Mouse (Mus musculus): ENCODE data around the gene Olfr152. TPM values are rescaled to one million over a fixed set of nuclear protein-coding genes. Genes with fewer than 3 reads are reported as not detected.

Gene Olfr152
- not detected for polyA plus RNA-seq (2014; fragmentation: Illumina TruSeq; extraction: RNeasy Lipid Tissue Mini Kit (QIAGEN cat#74804); ENCODE audit: low read depth, low replicate concordance)

DNA sequence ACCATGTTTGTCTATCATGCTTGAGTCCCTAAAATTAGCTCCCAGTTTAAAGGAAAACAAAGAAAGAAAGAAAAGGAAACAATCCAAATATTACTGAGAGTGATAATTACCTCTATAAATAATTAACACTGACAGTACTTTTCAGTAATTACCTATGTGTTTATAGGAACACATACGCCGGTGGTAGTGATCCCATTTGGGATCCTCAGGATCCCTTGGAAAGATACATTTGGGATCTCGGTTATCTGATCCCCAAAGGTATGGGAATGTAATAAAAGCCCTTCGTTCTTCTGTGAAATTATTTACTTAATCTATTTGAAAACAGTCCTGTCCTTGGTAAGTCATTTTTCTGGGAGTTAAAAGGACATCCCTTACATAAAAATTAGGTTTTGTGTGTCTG, at the start of gene Olfr152:
Olfr152 (plus strand) TSS at position 301 of the 400 bp plus-strand sequence.

DNA sequence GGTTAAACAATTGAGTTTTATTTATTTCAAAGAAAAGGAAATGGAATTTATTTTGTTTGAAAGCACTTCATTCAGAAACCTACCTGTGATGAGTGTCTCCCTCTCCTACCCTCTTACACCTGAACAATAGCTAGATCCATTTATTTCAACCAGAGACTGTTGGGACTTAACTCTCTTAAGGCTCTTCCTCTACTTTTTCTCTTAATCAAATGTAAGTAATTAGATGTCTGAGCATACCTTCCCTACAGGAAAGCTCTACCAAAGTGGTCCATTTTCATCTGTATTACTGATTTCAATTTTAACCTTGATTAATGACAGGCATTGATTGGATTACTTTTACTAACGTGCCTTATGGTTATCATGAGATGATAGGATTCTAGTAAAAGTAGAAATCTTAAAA, 39.4 kb upstream of the Olfr152 start, which contains the start of gene Olfr1138:
Olfr1138 (minus strand) TSS at position 101 of the 400 bp plus-strand sequence.

DNA sequence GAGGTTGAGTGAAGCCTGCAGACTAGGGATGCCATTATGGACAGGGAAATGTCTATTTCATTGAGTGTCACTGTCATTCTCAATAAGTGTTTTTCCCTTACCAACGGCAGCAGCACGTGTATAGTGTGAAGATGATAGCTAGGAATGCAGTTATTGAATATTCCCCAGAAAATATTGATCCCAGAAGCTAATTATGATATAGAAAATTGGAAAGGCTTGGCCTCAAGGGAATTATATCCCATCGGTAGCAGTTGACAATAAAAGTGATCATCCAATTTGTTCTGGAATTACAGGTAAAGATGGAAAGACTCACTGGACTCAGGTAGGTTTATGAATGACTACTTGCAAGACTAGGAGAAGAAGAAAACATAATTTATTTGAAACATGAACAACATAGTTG, 35.8 kb upstream of the Olfr152 start, which contains the start of gene Olfr1140:
Olfr1140 (plus strand) TSS at position 301 of the 400 bp plus-strand sequence.

DNA sequence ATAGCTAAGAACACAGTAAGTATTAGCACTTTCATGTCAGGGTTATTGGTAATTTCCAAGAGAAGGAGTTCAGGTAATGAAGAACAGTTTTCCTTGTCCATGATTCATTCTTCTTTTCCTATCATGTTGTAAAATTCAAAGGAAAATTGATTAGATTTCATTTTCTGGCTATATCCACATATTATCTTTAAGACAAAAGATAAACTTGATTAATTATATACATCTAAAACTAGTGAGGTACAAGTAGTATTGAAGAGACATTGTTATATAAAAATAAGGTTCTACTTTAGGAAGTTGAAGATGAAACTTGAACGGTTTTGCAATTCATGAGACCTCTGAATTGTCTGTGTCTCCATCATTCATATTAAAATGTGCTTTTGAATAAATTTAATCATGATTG, 25.4 kb upstream of the Olfr152 start, which contains the start of gene Olfr1141:
Olfr1141 (minus strand) TSS at position 101 of the 400 bp plus-strand sequence.

DNA sequence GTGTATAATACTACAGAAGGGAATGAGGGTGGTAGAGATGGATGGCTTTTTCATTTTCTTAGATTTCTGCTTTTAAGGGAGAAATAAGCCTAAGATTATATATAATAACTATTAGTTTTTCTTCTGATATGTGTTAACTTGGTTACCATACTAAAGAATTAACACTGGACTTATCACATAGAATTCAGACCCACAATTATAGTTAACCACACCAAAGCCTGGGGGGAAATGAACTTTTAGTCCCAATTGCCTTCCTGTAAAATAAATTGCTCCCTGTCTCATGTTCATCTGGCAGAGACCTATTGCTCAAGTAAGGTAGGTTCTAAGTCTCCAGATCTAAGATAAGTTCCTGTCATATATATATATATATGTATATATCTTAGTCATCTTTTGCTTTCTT, 21.0 kb downstream of the Olfr152 start, which contains the start of gene Olfr1143:
Olfr1143 (plus strand) TSS at position 301 of the 400 bp plus-strand sequence.

DNA sequence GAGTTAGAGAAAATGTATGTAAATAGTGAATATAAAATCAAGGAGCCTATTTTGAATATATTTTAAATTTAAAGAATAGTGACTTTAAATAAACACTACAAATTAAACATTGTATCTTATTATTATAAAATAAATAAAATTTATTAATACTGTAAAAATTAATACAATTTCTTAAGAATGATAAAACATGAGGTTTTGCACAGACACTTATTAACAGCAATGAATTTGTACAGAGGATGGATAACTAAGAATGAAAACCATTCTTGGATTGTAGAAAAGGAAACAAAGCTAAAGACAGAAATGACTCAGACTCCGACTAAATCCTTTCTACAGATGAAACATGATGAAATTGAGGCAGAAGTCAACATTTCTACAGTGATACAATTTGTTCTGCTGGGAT, 30.2 kb downstream of the Olfr152 start, which contains the start of gene Olfr1145:
Olfr1145 (plus strand) TSS at position 301 of the 400 bp plus-strand sequence.

DNA sequence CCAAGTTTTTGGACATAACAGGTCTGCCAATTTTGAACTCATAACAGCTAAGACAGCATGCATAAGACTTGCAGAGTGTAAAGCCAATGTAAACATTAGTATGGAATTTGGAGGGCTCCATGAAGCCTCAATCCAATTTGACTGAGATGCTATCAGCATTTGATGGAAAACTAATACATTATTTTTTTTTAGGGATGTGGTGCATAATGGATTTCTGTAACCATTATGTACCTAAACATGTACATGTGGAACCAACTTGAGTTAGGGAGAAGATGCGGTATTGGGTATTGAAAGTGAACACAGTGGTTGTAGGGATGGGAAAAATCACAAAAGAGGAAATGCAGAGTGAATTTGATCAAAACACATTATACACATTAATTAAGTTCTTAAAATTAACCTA, 51.0 kb downstream of the Olfr152 start, which contains the start of gene Olfr1148:
Olfr1148 (plus strand) TSS at position 301 of the 400 bp plus-strand sequence.

Other genes starting within 250 kb of the Olfr152 start
- 0.39 TPM for gene Olfr153, start 247.7 kb upstream of the Olfr152 start, polyA plus RNA-seq (2014; fragmentation: Illumina TruSeq; extraction: RNeasy Lipid Tissue Mini Kit (QIAGEN cat#74804); ENCODE audit: low read depth, low replicate concordance)
- not detected for gene Olfr1128, start 233.9 kb upstream of the Olfr152 start, polyA plus RNA-seq (2014; fragmentation: Illumina TruSeq; extraction: RNeasy Lipid Tissue Mini Kit (QIAGEN cat#74804); ENCODE audit: low read depth, low replicate concordance)
- not detected for gene Olfr1129, start 205.6 kb upstream of the Olfr152 start, polyA plus RNA-seq (2014; fragmentation: Illumina TruSeq; extraction: RNeasy Lipid Tissue Mini Kit (QIAGEN cat#74804); ENCODE audit: low read depth, low replicate concordance)
- gene Olfr1130, start 173.3 kb upstream of the Olfr152 start, polyA plus RNA-seq (2014; fragmentation: Illumina TruSeq; extraction: RNeasy Lipid Tissue Mini Kit (QIAGEN cat#74804); ENCODE audit: low read depth, low replicate concordance): not detected
- not detected for gene Olfr1131, start 152.4 kb upstream of the Olfr152 start, polyA plus RNA-seq (2014; fragmentation: Illumina TruSeq; extraction: RNeasy Lipid Tissue Mini Kit (QIAGEN cat#74804); ENCODE audit: low read depth, low replicate concordance)
- not detected for gene Olfr1132, start 141.9 kb upstream of the Olfr152 start, polyA plus RNA-seq (2014; fragmentation: Illumina TruSeq; extraction: RNeasy Lipid Tissue Mini Kit (QIAGEN cat#74804); ENCODE audit: low read depth, low replicate concordance)
- gene Olfr1133, start 132.1 kb upstream of the Olfr152 start, polyA plus RNA-seq (2014; fragmentation: Illumina TruSeq; extraction: RNeasy Lipid Tissue Mini Kit (QIAGEN cat#74804); ENCODE audit: low read depth, low replicate concordance): not detected
- not detected for gene Olfr1134, start 121.0 kb upstream of the Olfr152 start, polyA plus RNA-seq (2014; fragmentation: Illumina TruSeq; extraction: RNeasy Lipid Tissue Mini Kit (QIAGEN cat#74804); ENCODE audit: low read depth, low replicate concordance)
- not detected for gene Olfr1135, start 105.8 kb upstream of the Olfr152 start, polyA plus RNA-seq (2014; fragmentation: Illumina TruSeq; extraction: RNeasy Lipid Tissue Mini Kit (QIAGEN cat#74804); ENCODE audit: low read depth, low replicate concordance)
- not detected for gene Olfr1136, start 85.5 kb upstream of the Olfr152 start, polyA plus RNA-seq (2014; fragmentation: Illumina TruSeq; extraction: RNeasy Lipid Tissue Mini Kit (QIAGEN cat#74804); ENCODE audit: low read depth, low replicate concordance)
- not detected for gene Olfr1137, start 66.3 kb upstream of the Olfr152 start, polyA plus RNA-seq (2014; fragmentation: Illumina TruSeq; extraction: RNeasy Lipid Tissue Mini Kit (QIAGEN cat#74804); ENCODE audit: low read depth, low replicate concordance)
- gene Olfr1138, start 39.5 kb upstream of the Olfr152 start, polyA plus RNA-seq (2014; fragmentation: Illumina TruSeq; extraction: RNeasy Lipid Tissue Mini Kit (QIAGEN cat#74804); ENCODE audit: low read depth, low replicate concordance): not detected
- not detected for gene Olfr1140, start 35.7 kb upstream of the Olfr152 start, polyA plus RNA-seq (2014; fragmentation: Illumina TruSeq; extraction: RNeasy Lipid Tissue Mini Kit (QIAGEN cat#74804); ENCODE audit: low read depth, low replicate concordance)
- gene Olfr1141, start 25.5 kb upstream of the Olfr152 start, polyA plus RNA-seq (2014; fragmentation: Illumina TruSeq; extraction: RNeasy Lipid Tissue Mini Kit (QIAGEN cat#74804); ENCODE audit: low read depth, low replicate concordance): not detected
- not detected for gene Olfr1143, start 21.1 kb downstream of the Olfr152 start, polyA plus RNA-seq (2014; fragmentation: Illumina TruSeq; extraction: RNeasy Lipid Tissue Mini Kit (QIAGEN cat#74804); ENCODE audit: low read depth, low replicate concordance)
- gene Olfr1145, start 30.3 kb downstream of the Olfr152 start, polyA plus RNA-seq (2014; fragmentation: Illumina TruSeq; extraction: RNeasy Lipid Tissue Mini Kit (QIAGEN cat#74804); ENCODE audit: low read depth, low replicate concordance): not detected
- not detected for gene Olfr1148, start 51.0 kb downstream of the Olfr152 start, polyA plus RNA-seq (2014; fragmentation: Illumina TruSeq; extraction: RNeasy Lipid Tissue Mini Kit (QIAGEN cat#74804); ENCODE audit: low read depth, low replicate concordance)
- not detected for gene Olfr1150-ps1, start 64.5 kb downstream of the Olfr152 start, polyA plus RNA-seq (2014; fragmentation: Illumina TruSeq; extraction: RNeasy Lipid Tissue Mini Kit (QIAGEN cat#74804); ENCODE audit: low read depth, low replicate concordance)
- gene Olfr1151, start 76.4 kb downstream of the Olfr152 start, polyA plus RNA-seq (2014; fragmentation: Illumina TruSeq; extraction: RNeasy Lipid Tissue Mini Kit (QIAGEN cat#74804); ENCODE audit: low read depth, low replicate concordance): not detected
- 0.06 TPM for gene Olfr1152, start 87.0 kb downstream of the Olfr152 start, polyA plus RNA-seq (2014; fragmentation: Illumina TruSeq; extraction: RNeasy Lipid Tissue Mini Kit (QIAGEN cat#74804); ENCODE audit: low read depth, low replicate concordance)
- 0.15 TPM for gene Olfr1153, start 115.5 kb downstream of the Olfr152 start, polyA plus RNA-seq (2014; fragmentation: Illumina TruSeq; extraction: RNeasy Lipid Tissue Mini Kit (QIAGEN cat#74804); ENCODE audit: low read depth, low replicate concordance)
- gene Olfr1154, start 125.7 kb downstream of the Olfr152 start, polyA plus RNA-seq (2014; fragmentation: Illumina TruSeq; extraction: RNeasy Lipid Tissue Mini Kit (QIAGEN cat#74804); ENCODE audit: low read depth, low replicate concordance): not detected
- not detected for gene Olfr1155, start 165.7 kb downstream of the Olfr152 start, polyA plus RNA-seq (2014; fragmentation: Illumina TruSeq; extraction: RNeasy Lipid Tissue Mini Kit (QIAGEN cat#74804); ENCODE audit: low read depth, low replicate concordance)
- gene Olfr1156, start 173.6 kb downstream of the Olfr152 start, polyA plus RNA-seq (2014; fragmentation: Illumina TruSeq; extraction: RNeasy Lipid Tissue Mini Kit (QIAGEN cat#74804); ENCODE audit: low read depth, low replicate concordance): not detected
- gene Olfr1157, start 188.8 kb downstream of the Olfr152 start, polyA plus RNA-seq (2014; fragmentation: Illumina TruSeq; extraction: RNeasy Lipid Tissue Mini Kit (QIAGEN cat#74804); ENCODE audit: low read depth, low replicate concordance): not detected
- not detected for gene Olfr74, start 195.2 kb downstream of the Olfr152 start, polyA plus RNA-seq (2014; fragmentation: Illumina TruSeq; extraction: RNeasy Lipid Tissue Mini Kit (QIAGEN cat#74804); ENCODE audit: low read depth, low replicate concordance)
- not detected for gene Olfr1158, start 210.6 kb downstream of the Olfr152 start, polyA plus RNA-seq (2014; fragmentation: Illumina TruSeq; extraction: RNeasy Lipid Tissue Mini Kit (QIAGEN cat#74804); ENCODE audit: low read depth, low replicate concordance)
- gene Olfr1160, start 228.8 kb downstream of the Olfr152 start, polyA plus RNA-seq (2014; fragmentation: Illumina TruSeq; extraction: RNeasy Lipid Tissue Mini Kit (QIAGEN cat#74804); ENCODE audit: low read depth, low replicate concordance): not detected
- gene Olfr1161, start 243.3 kb downstream of the Olfr152 start, polyA plus RNA-seq (2014; fragmentation: Illumina TruSeq; extraction: RNeasy Lipid Tissue Mini Kit (QIAGEN cat#74804); ENCODE audit: low read depth, low replicate concordance): not detected